Mouse (Mus musculus): ENCODE measurements around the gene Csrp1. TPM values are rescaled to one million over a fixed set of nuclear protein-coding genes. Genes with fewer than 3 reads are reported as not detected.
A peak's percentile ranks its signal among the peaks of the same experiment; 100 is the strongest.

Gene Csrp1
- polyA plus RNA-seq, 1 experiment: 28.9 TPM

GRCm38 (mm10) chr1:135686792-135687510 is 32.9 kb upstream of the Csrp1 start:
- Histone ChIP-seq H3K36me3 (ENCODE audit: control insufficient read depth, insufficient read depth, low read length) (no peaks in the 10 kb centered on the region), H3K27ac (ENCODE audit: control insufficient read depth, insufficient read depth, low read depth, low read length) (no peak overlapping the region; the same call in 1 of the 2 replicates), H3K27me3 (ENCODE audit: control insufficient read depth, insufficient read depth, low read length) (peaks cover 5% of the 10 kb centered on the region; the same call in 1 of the 2 replicates), H3K4me1 (ENCODE audit: control insufficient read depth, insufficient read depth, low read length) (peaks cover 10% of the 10 kb centered on the region), H3K4me3 (ENCODE audit: control insufficient read depth, low read depth, low read length) (peak overlapping the region; percentile 41)
- no peak for TF ChIP-seq POLR2A (IDR thresholded peaks at IDR 0.05; ENCODE audit: control insufficient read depth, low read depth, low read length)
- no peak for TF ChIP-seq CTCF (IDR thresholded peaks at IDR 0.05; ENCODE audit: control insufficient read depth, insufficient read depth, insufficient replicate concordance, low read depth, low read length)

- H3K4me1 ChIP-seq (ENCODE audit: control insufficient read depth, insufficient read depth, low read length): peaks cover 10% of the 10 kb centered on the region
- no peak overlapping the region for H3K27ac ChIP-seq (ENCODE audit: control insufficient read depth, insufficient read depth, low read depth, low read length)
- H3K27me3 ChIP-seq (ENCODE audit: control insufficient read depth, insufficient read depth, low read length): peaks cover 5% of the 10 kb centered on the region; the same call in 1 of the 2 replicates
- peak overlapping the region; percentile 65 for H3K4me3 ChIP-seq (ENCODE audit: control insufficient read depth, low read depth, low read length)
- no peaks in the 10 kb centered on the region for H3K36me3 ChIP-seq (ENCODE audit: control insufficient read depth, insufficient read depth, low read length)
- TF ChIP-seq POLR2A (IDR thresholded peaks at IDR 0.05; ENCODE audit: control insufficient read depth, low read depth, low read length): no peak
- no peak for TF ChIP-seq CTCF (IDR thresholded peaks at IDR 0.05; ENCODE audit: control insufficient read depth, insufficient read depth, insufficient replicate concordance, low read depth, low read length)
Observed at GRCm38 (mm10) chr1:135687771-135688492, 31.9 kb upstream of the Csrp1 start.

GRCm38 (mm10) chr1:135688686-135689085 is 31.2 kb upstream of the Csrp1 start:
- H3K4me3 ChIP-seq (ENCODE audit: control insufficient read depth, low read depth, low read length): no peak overlapping the region
- no peak overlapping the region for H3K27ac ChIP-seq (ENCODE audit: control insufficient read depth, insufficient read depth, low read depth, low read length)
- peaks cover 5% of the 10 kb centered on the region; the same call in 1 of the 2 replicates for H3K27me3 ChIP-seq (ENCODE audit: control insufficient read depth, insufficient read depth, low read length)
- TF ChIP-seq CTCF (IDR thresholded peaks at IDR 0.05; ENCODE audit: control insufficient read depth, insufficient read depth, insufficient replicate concordance, low read depth, low read length) (no peak), POLR2A (IDR thresholded peaks at IDR 0.05; ENCODE audit: control insufficient read depth, low read depth, low read length) (no peak)
- H3K36me3 ChIP-seq (ENCODE audit: control insufficient read depth, insufficient read depth, low read length): no peaks in the 10 kb centered on the region
- H3K4me1 ChIP-seq (ENCODE audit: control insufficient read depth, insufficient read depth, low read length): peaks cover 10% of the 10 kb centered on the region

- H3K36me3 ChIP-seq (ENCODE audit: control insufficient read depth, insufficient read depth, low read length): no peaks in the 10 kb centered on the region
- peaks cover 5% of the 10 kb centered on the region; the same call in 1 of the 2 replicates for H3K27me3 ChIP-seq (ENCODE audit: control insufficient read depth, insufficient read depth, low read length)
- H3K4me3 ChIP-seq (ENCODE audit: control insufficient read depth, low read depth, low read length): no peak overlapping the region
- H3K4me1 ChIP-seq (ENCODE audit: control insufficient read depth, insufficient read depth, low read length): peaks cover 10% of the 10 kb centered on the region
- H3K27ac ChIP-seq (ENCODE audit: control insufficient read depth, insufficient read depth, low read depth, low read length): no peak overlapping the region
- TF ChIP-seq CTCF (IDR thresholded peaks at IDR 0.05; ENCODE audit: control insufficient read depth, insufficient read depth, insufficient replicate concordance, low read depth, low read length) (no peak), POLR2A (IDR thresholded peaks at IDR 0.05; ENCODE audit: control insufficient read depth, low read depth, low read length) (no peak)
Observed at GRCm38 (mm10) chr1:135690784-135691416, 29.0 kb upstream of the Csrp1 start.

- H3K27me3 ChIP-seq (ENCODE audit: control insufficient read depth, insufficient read depth, low read length): peaks cover 5% of the 10 kb centered on the region; the same call in 1 of the 2 replicates
- TF ChIP-seq CTCF (IDR thresholded peaks at IDR 0.05; ENCODE audit: control insufficient read depth, insufficient read depth, insufficient replicate concordance, low read depth, low read length) (no peak), POLR2A (IDR thresholded peaks at IDR 0.05; ENCODE audit: control insufficient read depth, low read depth, low read length) (no peak; the same call in 1 of the 2 replicates)
- no peak overlapping the region for H3K4me3 ChIP-seq (ENCODE audit: control insufficient read depth, low read depth, low read length)
- H3K4me1 ChIP-seq (ENCODE audit: control insufficient read depth, insufficient read depth, low read length): peaks cover 9% of the 10 kb centered on the region
- H3K27ac ChIP-seq (ENCODE audit: control insufficient read depth, insufficient read depth, low read depth, low read length): no peak overlapping the region
- H3K36me3 ChIP-seq (ENCODE audit: control insufficient read depth, insufficient read depth, low read length): no peaks in the 10 kb centered on the region
Observed at GRCm38 (mm10) chr1:135691417-135691815, 28.4 kb upstream of the Csrp1 start.

GRCm38 (mm10) chr1:135694181-135694580 is 25.7 kb upstream of the Csrp1 start:
- Histone ChIP-seq H3K27ac (ENCODE audit: control insufficient read depth, insufficient read depth, low read depth, low read length) (no peak overlapping the region), H3K27me3 (ENCODE audit: control insufficient read depth, insufficient read depth, low read length) (no peaks in the 10 kb centered on the region), H3K4me3 (ENCODE audit: control insufficient read depth, low read depth, low read length) (no peak overlapping the region), H3K4me1 (ENCODE audit: control insufficient read depth, insufficient read depth, low read length) (peaks cover 4% of the 10 kb centered on the region; the same call in 1 of the 2 replicates), H3K36me3 (ENCODE audit: control insufficient read depth, insufficient read depth, low read length) (no peaks in the 10 kb centered on the region)
- TF ChIP-seq CTCF (IDR thresholded peaks at IDR 0.05; ENCODE audit: control insufficient read depth, insufficient read depth, insufficient replicate concordance, low read depth, low read length) (no peak), POLR2A (IDR thresholded peaks at IDR 0.05; ENCODE audit: control insufficient read depth, low read depth, low read length) (no peak)

- H3K4me3 ChIP-seq (ENCODE audit: control insufficient read depth, low read depth, low read length): no peak overlapping the region
- peaks cover 8% of the 10 kb centered on the region for H3K4me1 ChIP-seq (ENCODE audit: control insufficient read depth, insufficient read depth, low read length)
- no peaks in the 10 kb centered on the region for H3K36me3 ChIP-seq (ENCODE audit: control insufficient read depth, insufficient read depth, low read length)
- H3K27me3 ChIP-seq (ENCODE audit: control insufficient read depth, insufficient read depth, low read length): no peaks in the 10 kb centered on the region
- TF ChIP-seq CTCF (IDR thresholded peaks at IDR 0.05; ENCODE audit: control insufficient read depth, insufficient read depth, insufficient replicate concordance, low read depth, low read length) (0 out of 2 replicates have a peak, but pooled peaks have one; percentile 6), POLR2A (IDR thresholded peaks at IDR 0.05; ENCODE audit: control insufficient read depth, low read depth, low read length) (no peak)
- H3K27ac ChIP-seq (ENCODE audit: control insufficient read depth, insufficient read depth, low read depth, low read length): no peak overlapping the region
Observed at GRCm38 (mm10) chr1:135697462-135697861, 22.4 kb upstream of the Csrp1 start.

All from testis, adult 2 months (tissue).